ENCODE assay signal across 15 mouse cellular contexts in genomic region chr1:177451991-177452431, GRCm38 (mm10). TPM values are rescaled to one million over a fixed set of nuclear protein-coding genes. Genes with fewer than 3 reads are reported as not detected.
DNase-seq lines count a peak whose midpoint lies in the region; ATAC-seq and TF ChIP-seq lines count a peak whose summit lies in the region.
"Had no signal": no experiment of that assay in that cellular context is flagged by ENCODE, and none has a peak within 500 bp of the region (broad histone marks: within the 10 kb centered on the region; RNA-seq: fewer than 3 reads in every experiment).

No protein-coding gene starts in this region.

- no peak overlapping the region; the same call in 1 of the 2 replicates for H3K9ac ChIP-seq in hindbrain, postnatal 0 days (replicated peaks; ENCODE audit: low read length)
- H3K9ac ChIP-seq: embryonic facial prominence, embryonic 13.5 days; hindbrain, embryonic 15.5 days had no signal

- H3K9me3 ChIP-seq in hindbrain, postnatal 0 days (ENCODE audit: low read length) = no peaks in the 10 kb centered on the region
- H3K9me3 ChIP-seq: embryonic facial prominence, embryonic 13.5 days; hindbrain, embryonic 15.5 days; megakaryocyte, embryonic 14.5 days had no signal

- no peaks in the 10 kb centered on the region for H3K27me3 ChIP-seq in hindbrain, postnatal 0 days (ENCODE audit: insufficient read depth, low read length)
- no peaks in the 10 kb centered on the region for H3K27me3 ChIP-seq in thymus, adult 2 months (ENCODE audit: control insufficient read depth, insufficient read depth, low read length)
- H3K27me3 ChIP-seq: hindbrain, embryonic 15.5 days had no signal

- no peak for TF ChIP-seq POLR2A in thymus, adult 2 months (IDR thresholded peaks at IDR 0.05; ENCODE audit: control insufficient read depth, extremely low read depth, insufficient read depth, low read length, poor library complexity)

- 46% methylated on average over 4 of the region's 4 CpGs for WGBS in hindbrain, postnatal 0 days
- 90% methylated on average over 4 of the region's 4 CpGs for WGBS in thymus, adult 2 months

- TF ChIP-seq CTCF in layer of hippocampus, adult 2 months (conservative IDR thresholded peaks at IDR 0.05) = no peak
- no peak for TF ChIP-seq CTCF in hindbrain, postnatal 0 days (IDR thresholded peaks at IDR 0.05; ENCODE audit: low read depth)
- no peak for TF ChIP-seq CTCF in thymus, adult 2 months (IDR thresholded peaks at IDR 0.05; ENCODE audit: borderline replicate concordance, control insufficient read depth, extremely low read depth, insufficient read depth, low read length, poor library complexity)

- H3K4me1 ChIP-seq in hindbrain, postnatal 0 days (ENCODE audit: insufficient read depth, low read length) = 0 out of 2 replicates have a peak, but pooled peaks cover 4% of the 10 kb centered on the region
- peaks cover 5% of the 10 kb centered on the region for H3K4me1 ChIP-seq in thymus, adult 2 months (replicated peaks; ENCODE audit: control insufficient read depth, insufficient read depth, low read length)

- H3K4me2 ChIP-seq in hindbrain, postnatal 0 days (ENCODE audit: low read depth, low read length) = peak overlapping the region; percentile 44
- H3K4me2 ChIP-seq: embryonic facial prominence, embryonic 13.5 days; liver, embryonic 11.5 days had no signal

- no peak overlapping the region; the same call in 1 of the 2 replicates for H3K4me3 ChIP-seq in layer of hippocampus, adult 2 months
- no peak overlapping the region for H3K4me3 ChIP-seq in hindbrain, postnatal 0 days (ENCODE audit: low read length)
- no peak overlapping the region for H3K4me3 ChIP-seq in thymus, adult 2 months (ENCODE audit: control insufficient read depth, insufficient read depth, low read length)
- H3K4me3 ChIP-seq: embryonic facial prominence, embryonic 13.5 days; hindbrain, embryonic 15.5 days; megakaryocyte, embryonic 14.5 days had no signal

- peaks cover 8% of the 10 kb centered on the region for H3K36me3 ChIP-seq in hindbrain, postnatal 0 days (ENCODE audit: insufficient read depth, low read length)
- H3K36me3 ChIP-seq in thymus, adult 2 months (ENCODE audit: control insufficient read depth, insufficient read depth, low read length) = peaks cover 27% of the 10 kb centered on the region
- H3K36me3 ChIP-seq: hindbrain, embryonic 15.5 days had no signal

- DNase-seq in cerebellum, adult 8-10 months = peak; percentile 49
- DNase-seq in cerebellum, adult 11-12 months = no peak
- DNase-seq in layer of hippocampus, adult 2 months (ENCODE audit: low spot score in 2 of 2) = no peak
- DNase-seq in layer of hippocampus, adult 9-10 months (ENCODE audit: low spot score) = no peak
- peak; percentile 51 for DNase-seq in embryo, embryonic 11 days
- peak; percentile 43 for DNase-seq in hindbrain, postnatal 0 days (ENCODE audit: low spot score)
- DNase-seq in thymus, adult 2 months = no peak
- DNase-seq: adrenal gland, adult 8-10 months; gastrocnemius, postnatal 36 days; kidney, adult 9 months had no signal

- ATAC-seq in hindbrain, postnatal 0 days = no peak
- ATAC-seq in frontal cortex, adult (ENCODE audit: low TSS enrichment) = no peak

- peak overlapping the region; percentile 91 for H3K27ac ChIP-seq in layer of hippocampus, adult 2 months
- peak overlapping the region; percentile 68 for H3K27ac ChIP-seq in hindbrain, postnatal 0 days
- H3K27ac ChIP-seq in thymus, adult 2 months (ENCODE audit: control insufficient read depth, insufficient read depth, low read length) = no peak overlapping the region
- H3K27ac ChIP-seq: embryonic facial prominence, embryonic 13.5 days; hindbrain, embryonic 15.5 days had no signal

RNA-seq across cellular contexts. Expression of gene Zbtb18, which starts 9.9 kb away (rescaled TPM):
- 100 to 1,000 TPM; 585 to 647 TPM for total RNA-seq in layer of hippocampus, adult 2 months (2021)
- 112 and 114 TPM in 2 replicates for total RNA-seq in hindbrain, postnatal 0 days (2014; rRNA removed)
- 45.6 and 47.3 TPM in 2 replicates for polyA plus RNA-seq in hindbrain, postnatal 0 days (2015; fragmentation: Nextera tagmentation; extraction: Ambion mirVana)
- 46.9 and 50.0 TPM in 2 replicates for polyA plus RNA-seq in thymus, adult 2 months (2012; rRNA removed)

Comparison
In these comparisons a context has a peak if more than half of its experiments do, and no peak if none do; other contexts are left out.
1. DNase-seq: peak in cerebellum, adult 8-10 months (single experiment), embryo, embryonic 11 days (single experiment) and hindbrain, postnatal 0 days (single experiment); none in cerebellum, adult 11-12 months (single experiment), layer of hippocampus, adult 2 months (0 of 2), layer of hippocampus, adult 9-10 months (single experiment) and thymus, adult 2 months (single experiment).